Mouse (Mus musculus) liver, adult 10 weeks (tissue): ENCODE measurements around the gene Tbc1d9. TPM values are rescaled to one million over a fixed set of nuclear protein-coding genes. Genes with fewer than 3 reads are reported as not detected.

ENCODE experiments used
- polyA plus RNA-seq: library from polyadenylated mRNA; stranded (reverse); fragments of 350-450 nt; fragmentation: Illumina TruSeq; extraction: RNeasy Lipid Tissue Mini Kit (QIAGEN cat#74804); gene quantifications from one replicate; pipeline ENCODE4 v1.2.3, GENCODE M21; 2014; ENCODE audit warnings: low read depth, low replicate concordance

Gene Tbc1d9
- polyA plus RNA-seq = 0.48 TPM

GRCm38 (mm10) chr8:83165235-83165930, at the start of gene Tbc1d9:
TSS of gene Tbc1d9 (plus strand) at chr8:83165352.

GRCm38 (mm10) chr8:83165931-83166867, 1.0 kb downstream of the Tbc1d9 start, which contains the start of gene Gm10645:
TSS of gene Gm10645 (minus strand) at chr8:83166170.

GRCm38 (mm10) chr8:83290176-83290575, 125.0 kb downstream of the Tbc1d9 start, which contains the start of gene Ucp1:
TSS of gene Ucp1 (plus strand) at chr8:83290352.

Other genes starting within 250 kb of the Tbc1d9 start
- gene Gm10645, start 818 bp downstream of the Tbc1d9 start, polyA plus RNA-seq = not detected
- not detected for gene Ucp1, start 125.0 kb downstream of the Tbc1d9 start, polyA plus RNA-seq
- gene Elmod2, start 167.1 kb downstream of the Tbc1d9 start, polyA plus RNA-seq = 24.2 TPM
- gene Mgat4d, start 183.1 kb downstream of the Tbc1d9 start, polyA plus RNA-seq = not detected
- 0.26 TPM for gene Clgn, start 224.5 kb downstream of the Tbc1d9 start, polyA plus RNA-seq